Mouse (Mus musculus): ENCODE measurements around the gene Ddrgk1. TPM values are rescaled to one million over a fixed set of nuclear protein-coding genes. Genes with fewer than 3 reads are reported as not detected.

Gene Ddrgk1
- total and polyA plus RNA-seq, 3 experiments: 51.7 to 93.1 (median 77.9) TPM

GRCm38 (mm10) chr2:130639276-130639675 lies 25.2 kb downstream of the Ddrgk1 start:
- TF ChIP-seq ZC3H11A (IDR thresholded peaks at IDR 0.05; ENCODE audit: low read depth, low read length) (no peak), ZMIZ1 (IDR thresholded peaks at IDR 0.05; ENCODE audit: low read depth, low read length) (no peak), RAD21 (IDR thresholded peaks at IDR 0.05; ENCODE audit: low read depth, low read length) (no peak), USF1 (IDR thresholded peaks at IDR 0.05; ENCODE audit: low read depth, low read length) (no peak)
- in situ Hi-C loops (cut with MboI; ENCODE audit: low pct_ligation_motif_present, low pct_unique_long_range_greater_than_20kb, low sequenced_read_pairs) (no loop called here), dilution Hi-C loops (cut with MboI; ENCODE audit: extremely low pct_ligation_motif_present, extremely low pct_unique_long_range_greater_than_20kb, low sequenced_read_pairs) (no loop called here)
- H3K4me3 ChIP-seq (replicated peaks in 1 of 3; ENCODE audit: low read depth in 2 of 3, low read length in 2 of 3, poor library complexity in 1 of 3): no peak overlapping the region
- peaks cover 3% of the 10 kb centered on the region for H3K27me3 ChIP-seq (replicated peaks)
- no peak for DNase-seq (ENCODE audit: extremely low read depth)
- peaks cover 3 to 29% of the 10 kb centered on the region in 2 experiments for H3K36me3 ChIP-seq (replicated peaks in 1 of 2; ENCODE audit: control insufficient read depth in 1 of 2, insufficient read depth in 1 of 2, low read length in 1 of 2)
- no peaks in the 10 kb centered on the region for H3K9me3 ChIP-seq (replicated peaks; ENCODE audit: low read length)
- H3K79me2 ChIP-seq (replicated peaks; ENCODE audit: control insufficient read depth, extremely low read depth, insufficient read depth, poor library complexity, severe bottlenecking): no peaks in the 10 kb centered on the region
- H3K4me1 ChIP-seq (ENCODE audit: control insufficient read depth in 1 of 2, insufficient read depth in 2 of 2): peaks cover 7 to 25% of the 10 kb centered on the region in 2 experiments
- no peak overlapping the region for H3K27ac ChIP-seq (ENCODE audit: insufficient read depth, low read depth)
- H3K4me2 ChIP-seq (ENCODE audit: insufficient read depth, low read depth, poor library complexity, severe bottlenecking): no peak overlapping the region
- no peak overlapping the region for H3K9ac ChIP-seq (ENCODE audit: insufficient read depth, low read depth)

- H3K9me3 ChIP-seq (replicated peaks; ENCODE audit: low read length): no peaks in the 10 kb centered on the region
- no peak for TF ChIP-seq CTCF (conservative IDR thresholded peaks at IDR 0.05 in 1 of 2, IDR thresholded peaks at IDR 0.05 in 1 of 2; ENCODE audit: low read depth in 2 of 2, low read length in 2 of 2)
- TF ChIP-seq ETS1 (conservative IDR thresholded peaks at IDR 0.05; ENCODE audit: low read depth, low read length): no peak
- TF ChIP-seq MXI1 (IDR thresholded peaks at IDR 0.05; ENCODE audit: low read depth, low read length): no peak
- no peak for TF ChIP-seq KAT2A (IDR thresholded peaks at IDR 0.05; ENCODE audit: insufficient replicate concordance, low read length)
- no peak for TF ChIP-seq CHD1 (IDR thresholded peaks at IDR 0.05; ENCODE audit: low read depth, low read length)
- no peak for TF ChIP-seq MYC (IDR thresholded peaks at IDR 0.05; ENCODE audit: low read depth, low read length)
- no peak for TF ChIP-seq ZMIZ1 (IDR thresholded peaks at IDR 0.05; ENCODE audit: low read depth, low read length)
- no peak for TF ChIP-seq USF2 (conservative IDR thresholded peaks at IDR 0.05; ENCODE audit: low read depth, low read length)
- TF ChIP-seq TBP (conservative IDR thresholded peaks at IDR 0.05; ENCODE audit: low read depth, low read length): no peak
- no peak for TF ChIP-seq SMC3 (IDR thresholded peaks at IDR 0.05; ENCODE audit: low read depth, low read length)
- no peak for TF ChIP-seq POLR2AphosphoS2 (IDR thresholded peaks at IDR 0.05; ENCODE audit: low read depth, low read length)
- no peak for TF ChIP-seq MAZ (IDR thresholded peaks at IDR 0.05; ENCODE audit: low read depth, low read length)
- TF ChIP-seq CHD2 (IDR thresholded peaks at IDR 0.05; ENCODE audit: low read length): no peak
- no peak for TF ChIP-seq ZC3H11A (IDR thresholded peaks at IDR 0.05; ENCODE audit: low read depth, low read length)
- DNase-seq (ENCODE audit: extremely low read depth): no peak
- no peak overlapping the region for H3K9ac ChIP-seq (ENCODE audit: insufficient read depth, low read depth)
- dilution Hi-C loops (cut with MboI; ENCODE audit: extremely low pct_ligation_motif_present, extremely low pct_unique_long_range_greater_than_20kb, low sequenced_read_pairs) (no loop called here), in situ Hi-C loops (cut with MboI; ENCODE audit: low pct_ligation_motif_present, low pct_unique_long_range_greater_than_20kb, low sequenced_read_pairs) (no loop called here)
- no peak overlapping the region for H3K27ac ChIP-seq (ENCODE audit: insufficient read depth, low read depth)
- no peak overlapping the region for H3K4me3 ChIP-seq (replicated peaks in 1 of 3; ENCODE audit: low read depth in 2 of 3, low read length in 2 of 3, poor library complexity in 1 of 3)
- peaks cover 3% of the 10 kb centered on the region for H3K27me3 ChIP-seq (replicated peaks)
- H3K79me2 ChIP-seq (replicated peaks; ENCODE audit: control insufficient read depth, extremely low read depth, insufficient read depth, poor library complexity, severe bottlenecking): no peaks in the 10 kb centered on the region
- peaks cover 11 to 31% of the 10 kb centered on the region in 2 experiments for H3K4me1 ChIP-seq (ENCODE audit: control insufficient read depth in 1 of 2, insufficient read depth in 2 of 2)
- H3K4me2 ChIP-seq (ENCODE audit: insufficient read depth, low read depth, poor library complexity, severe bottlenecking): no peak overlapping the region
- H3K36me3 ChIP-seq (replicated peaks in 1 of 2; ENCODE audit: control insufficient read depth in 1 of 2, insufficient read depth in 1 of 2, low read length in 1 of 2): peaks cover 3 to 33% of the 10 kb centered on the region in 2 experiments
Observed at GRCm38 (mm10) chr2:130638101-130638611, 26.3 kb downstream of the Ddrgk1 start.
